ENCODE assay signal across 7 mouse cellular contexts in the genomic region with DNA sequence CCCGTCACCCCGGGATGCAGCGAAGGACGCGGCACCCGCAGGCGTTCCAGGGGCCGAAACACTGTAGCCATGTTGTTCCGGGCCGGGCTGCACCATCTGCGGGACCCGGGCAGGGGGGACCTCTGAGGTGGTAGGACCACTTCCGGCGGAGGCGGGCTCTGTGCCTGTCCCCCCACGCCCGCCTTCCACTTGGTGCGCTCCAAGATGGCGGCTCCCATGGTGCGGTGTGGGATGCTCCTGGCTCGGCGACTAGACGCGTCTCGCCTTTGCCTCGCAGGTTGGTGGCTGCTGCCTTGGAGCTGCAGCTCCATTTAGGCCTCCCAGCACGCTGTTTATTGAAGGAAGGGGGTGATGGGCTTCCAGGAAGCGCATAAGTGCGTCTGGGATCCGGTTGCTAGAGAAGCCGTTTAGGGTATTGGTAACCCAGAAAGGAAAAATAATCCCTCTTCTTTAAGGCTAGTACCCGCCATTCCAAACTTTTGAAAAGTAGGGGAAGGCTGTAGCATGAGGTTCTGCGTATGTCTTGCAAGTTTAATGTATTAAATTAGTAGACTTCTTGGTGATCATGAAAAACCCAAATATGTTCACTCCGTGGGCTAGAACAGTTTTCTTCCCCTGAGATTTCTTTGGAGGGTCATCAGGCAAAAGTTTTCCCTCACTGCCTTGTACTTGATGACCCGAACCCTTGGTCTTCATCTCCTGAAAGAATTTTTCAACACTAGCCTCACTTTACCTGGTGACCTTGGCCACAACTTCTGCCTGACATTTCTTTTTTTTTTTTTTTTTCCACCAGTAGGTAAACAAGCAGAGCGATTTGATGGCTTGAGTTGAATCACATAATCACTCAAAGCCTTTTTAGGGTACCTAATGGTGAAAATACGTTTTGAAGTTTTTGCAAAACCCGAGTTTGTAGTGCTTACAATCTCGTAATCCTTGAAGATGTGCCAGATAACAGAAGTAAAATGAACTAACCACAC. TPM values are rescaled to one million over a fixed set of nuclear protein-coding genes. Genes with fewer than 3 reads are reported as not detected.
DNase-seq lines count a peak whose midpoint lies in the region; ATAC-seq lines count a peak whose summit lies in the region.

A gene (minus strand): TSS at position 107 of the 977 bp plus-strand sequence.
A gene (plus strand): TSS at position 188 of the 977 bp plus-strand sequence.

- intact Hi-C loops in left cerebral cortex, postnatal 36 days (cut with DNase I): loop anchor here (5.0 to 10.0 kb wide), 2 partner anchors 478 to 1310 kb away; a partner anchor contains a TSS

- 2% methylated on average over 37 of the region's 39 CpGs for WGBS in intestine, embryonic 16.5 days
- WGBS in midbrain, embryonic 11.5 days: 2% methylated on average over 39 of the region's 39 CpGs

- peak; percentile 96 for DNase-seq in adrenal gland, adult 8-10 months
- DNase-seq in embryo, embryonic 9.5 days (ENCODE audit: extremely low spot score): peak; percentile 97
- peak; percentile 92 to 97 for DNase-seq in gastrocnemius, postnatal 4 days (ENCODE audit: low spot score in 2 of 2)
- DNase-seq in left cerebral cortex, postnatal 36 days (ENCODE audit: low spot score in 2 of 2): peak; percentile 98 to 99
- peak; percentile 99 for DNase-seq in midbrain, embryonic 11.5 days (ENCODE audit: low spot score, missing footprints)
- peak; percentile 94 for DNase-seq in skeletal muscle tissue, adult 2 months (ENCODE audit: low read depth, low spot score)

- no peaks in the 10 kb centered on the region for H3K9me3 ChIP-seq in intestine, embryonic 16.5 days (ENCODE audit: control insufficient read depth, low read length)
- no peaks in the 10 kb centered on the region for H3K9me3 ChIP-seq in midbrain, embryonic 11.5 days (ENCODE audit: control insufficient read depth, low read length)

- peak within 1 kb of the TSS; percentile 85 for H3K27ac ChIP-seq in intestine, embryonic 16.5 days (ENCODE audit: low read length)
- peak within 1 kb of the TSS; percentile 72 for H3K27ac ChIP-seq in midbrain, embryonic 11.5 days (ENCODE audit: low read depth, low read length)

- H3K9ac ChIP-seq in intestine, embryonic 16.5 days (ENCODE audit: low read depth, low read length): peak within 1 kb of the TSS; percentile 85
- H3K9ac ChIP-seq in midbrain, embryonic 11.5 days (ENCODE audit: low read length): peak within 1 kb of the TSS; percentile 93

- peak within 1 kb of the TSS; percentile 71 for H3K4me2 ChIP-seq in intestine, embryonic 16.5 days (ENCODE audit: low read depth, low read length)
- peak within 1 kb of the TSS; percentile 74 for H3K4me2 ChIP-seq in midbrain, embryonic 11.5 days

- H3K4me3 ChIP-seq in intestine, embryonic 16.5 days (ENCODE audit: low read length): peak within 1 kb of the TSS; percentile 78
- peak within 1 kb of the TSS; percentile 87 for H3K4me3 ChIP-seq in midbrain, embryonic 11.5 days (ENCODE audit: low read depth, low read length)

- ATAC-seq in intestine, embryonic 16.5 days: peak; percentile 99
- ATAC-seq in midbrain, embryonic 11.5 days (ENCODE audit: low FRiP score): peak; percentile 99

- no peaks in the 10 kb centered on the region for H3K27me3 ChIP-seq in intestine, embryonic 16.5 days (replicated peaks; ENCODE audit: control insufficient read depth, insufficient read depth, low read length)
- H3K27me3 ChIP-seq in midbrain, embryonic 11.5 days (ENCODE audit: control insufficient read depth, insufficient read depth, low read length): no peaks in the 10 kb centered on the region

- H3K4me1 ChIP-seq in intestine, embryonic 16.5 days (ENCODE audit: control insufficient read depth, insufficient read depth, low read length): peaks cover 9% of the 10 kb centered on the region
- H3K4me1 ChIP-seq in midbrain, embryonic 11.5 days (ENCODE audit: control insufficient read depth, insufficient read depth, low read length): peaks cover 10% of the 10 kb centered on the region

- H3K36me3 ChIP-seq in intestine, embryonic 16.5 days (ENCODE audit: control insufficient read depth, insufficient read depth, low read length): peaks cover 11% of the 10 kb centered on the region; the same call in 1 of the 2 replicates
- H3K36me3 ChIP-seq in midbrain, embryonic 11.5 days (ENCODE audit: control insufficient read depth, insufficient read depth, low read length): peaks cover 11% of the 10 kb centered on the region; the same call in 1 of the 2 replicates

RNA-seq across cellular contexts. Expression of the first gene that starts in this region (rescaled TPM):
- 10 to 100 TPM; 31.7 to 40.4 (median 35.0) TPM for total RNA-seq in adrenal gland, adult 8-10 months (2022)
- 10 to 100 TPM; 26.9 to 31.2 TPM for total RNA-seq in gastrocnemius, postnatal 4 days (2021)
- polyA plus RNA-seq in intestine, embryonic 16.5 days (2015; fragmentation: Nextera tagmentation; extraction: Ambion mirVana): 59.4 and 63.4 TPM in 2 replicates
- total RNA-seq in left cerebral cortex, postnatal 36 days (2021): 10 to 100 TPM; 31.4 to 33.9 TPM
- 54.1 and 55.9 TPM in 2 replicates for polyA plus RNA-seq in midbrain, embryonic 11.5 days (2014; fragmentation: Nextera tagmentation; extraction: Ambion mirVana)

RNA-seq across cellular contexts. Expression of the second gene that starts in this region (rescaled TPM):
- total RNA-seq in adrenal gland, adult 8-10 months (2022): 10 to 100 TPM; 46.5 to 49.1 (median 47.6) TPM
- 10 to 100 TPM; 30.6 to 33.3 TPM for total RNA-seq in gastrocnemius, postnatal 4 days (2021)
- 66.0 and 76.1 TPM in 2 replicates for polyA plus RNA-seq in intestine, embryonic 16.5 days (2015; fragmentation: Nextera tagmentation; extraction: Ambion mirVana)
- total RNA-seq in left cerebral cortex, postnatal 36 days (2021): 10 to 100 TPM; 26.2 to 27.2 TPM
- polyA plus RNA-seq in midbrain, embryonic 11.5 days (2014; fragmentation: Nextera tagmentation; extraction: Ambion mirVana): 60.1 and 64.1 TPM in 2 replicates

Comparison
In these comparisons a context has a peak if more than half of its experiments do, and no peak if none do; other contexts are left out.
1. Peak in every context shown above with its lines: DNase-seq, ATAC-seq, H3K4me3 ChIP-seq and H3K27ac ChIP-seq.